Mouse (Mus musculus) lung, adult 2 months (tissue): Measurements from ENCODE around the gene Kcnj6. TPM values are rescaled to one million over a fixed set of nuclear protein-coding genes. Genes with fewer than 3 reads are reported as not detected.

Experiments
- DNase-seq: peaks from one replicate; pipeline ENCODE4 v3.0.0; 2022
- H3K4me1 ChIP-seq: fragments of 200-500 bp; 2 replicates; pipeline ENCODE4 v1.6.1; 2011; ENCODE audit warnings: low read length; ENCODE audit not compliant: control insufficient read depth, insufficient read depth
- H3K4me3 ChIP-seq: fragments of 200-500 bp; replicated peaks from 2 replicates; pipeline ENCODE3; 2011; ENCODE audit warnings: low read depth, mild to moderate bottlenecking, control low read depth, low read length; ENCODE audit errors: extremely low read depth
- CTCF ChIP-seq: fragments of 200-500 bp; IDR thresholded peaks from 2 replicates; pipeline ENCODE4 v1.5.1; 2011; ENCODE audit warnings: mild to moderate bottlenecking, low read length, control low read depth; ENCODE audit not compliant: insufficient read depth
- POLR2A ChIP-seq: fragments of 200-500 bp; IDR thresholded peaks from 2 replicates; pipeline ENCODE4 v1.6.1; 2011; ENCODE audit warnings: low read depth, mild to moderate bottlenecking, control low read depth, low read length, borderline replicate concordance; ENCODE audit errors: extremely low read depth
- WGBS: fragments of 180-500 bp; shearing (Covaris S2); methylation state at CpG from one replicate; pipeline ENCODE4 v1.1.7; 2018; 5-methylcytosine and 5-hydroxymethylcytosine counted together
- polyA plus RNA-seq: library from polyadenylated mRNA; depleted of rRNA; stranded (reverse); fragments of >200 nt; gene quantifications from 2 replicates; pipeline ENCODE4 v1.2.3, GENCODE M21; 2012

The Kcnj6 gene
- polyA plus RNA-seq, 1 experiment: not detected

DNA sequence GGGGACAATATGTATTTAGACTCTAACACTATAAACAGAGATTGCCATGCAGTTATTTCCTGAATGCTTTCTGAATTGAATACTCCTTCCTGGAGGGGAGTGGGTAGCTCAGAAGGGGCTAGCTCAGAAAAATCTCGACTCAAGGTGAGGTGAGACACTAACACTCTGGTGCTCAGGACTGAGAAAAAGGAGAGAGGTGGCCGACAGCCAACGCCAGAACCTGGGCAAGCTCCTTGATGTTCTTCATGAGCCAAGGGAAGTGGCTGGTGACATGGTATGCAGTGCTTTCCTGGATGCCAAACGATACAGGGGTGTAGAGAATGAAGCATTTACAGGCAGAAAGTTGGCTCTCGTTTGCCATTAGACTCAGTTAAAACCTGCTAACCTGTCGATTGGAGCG, 48.3 kb downstream of the Kcnj6 start:
- no peak for TF ChIP-seq POLR2A
- no peak for TF ChIP-seq CTCF
- Histone ChIP-seq H3K4me1 (no peaks in the 10 kb centered on the region), H3K4me3 (no peak overlapping the region)
- WGBS: 78% methylated on average over 7 of the region's 7 CpGs
- DNase-seq: no peak

DNA sequence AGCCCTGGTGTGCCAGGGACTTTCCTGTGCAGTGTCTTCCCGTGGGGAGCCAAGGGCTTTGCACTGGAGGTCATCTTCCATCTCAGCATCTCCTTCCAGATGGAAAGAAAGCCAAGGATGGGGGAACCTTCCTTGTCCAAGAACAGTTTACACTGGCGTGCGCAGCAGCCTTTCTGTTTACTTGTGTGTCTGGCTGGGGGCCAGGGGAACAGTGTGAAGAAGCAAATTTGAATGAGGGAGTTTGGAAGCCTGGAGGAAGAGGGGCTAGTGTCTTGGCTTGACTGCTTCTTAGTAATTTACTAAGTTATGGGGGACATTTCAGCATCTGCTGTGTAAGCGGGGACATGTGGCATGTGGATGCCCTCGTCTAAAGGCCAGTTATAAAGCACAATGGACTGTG, 50.7 kb downstream of the Kcnj6 start:
- 38% methylated on average over 5 of the region's 5 CpGs for WGBS
- DNase-seq: no peak
- H3K4me1 ChIP-seq: no peaks in the 10 kb centered on the region

DNA sequence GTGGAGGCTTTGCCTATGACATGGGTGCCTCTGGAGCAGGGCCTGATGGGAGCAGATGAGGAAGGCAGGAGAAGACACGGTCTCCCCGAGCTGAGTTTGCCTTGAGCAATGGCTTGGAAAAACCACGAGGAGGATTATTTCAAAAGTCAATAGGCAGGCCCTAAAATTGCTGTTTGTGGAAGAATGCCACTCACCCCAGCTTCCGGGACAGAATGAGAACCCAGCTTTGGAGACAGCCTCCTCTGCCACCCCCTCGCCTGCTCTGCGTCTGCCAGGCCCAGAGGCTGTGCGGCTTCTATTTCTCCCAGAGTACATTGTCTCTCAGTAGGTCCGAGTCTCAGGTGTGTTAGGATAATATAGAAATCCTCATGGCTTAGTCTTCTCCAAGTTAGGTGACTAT, 64.8 kb downstream of the Kcnj6 start:
- no peak for DNase-seq
- no peak for TF ChIP-seq CTCF
- no peak for TF ChIP-seq POLR2A
- WGBS: 75% methylated on average over 8 of the region's 8 CpGs

More for the DNA sequence above, 50.7 kb downstream of the Kcnj6 start:
- no peak for TF ChIP-seq CTCF
- TF ChIP-seq POLR2A: no peak
- no peak overlapping the region for H3K4me3 ChIP-seq

DNA sequence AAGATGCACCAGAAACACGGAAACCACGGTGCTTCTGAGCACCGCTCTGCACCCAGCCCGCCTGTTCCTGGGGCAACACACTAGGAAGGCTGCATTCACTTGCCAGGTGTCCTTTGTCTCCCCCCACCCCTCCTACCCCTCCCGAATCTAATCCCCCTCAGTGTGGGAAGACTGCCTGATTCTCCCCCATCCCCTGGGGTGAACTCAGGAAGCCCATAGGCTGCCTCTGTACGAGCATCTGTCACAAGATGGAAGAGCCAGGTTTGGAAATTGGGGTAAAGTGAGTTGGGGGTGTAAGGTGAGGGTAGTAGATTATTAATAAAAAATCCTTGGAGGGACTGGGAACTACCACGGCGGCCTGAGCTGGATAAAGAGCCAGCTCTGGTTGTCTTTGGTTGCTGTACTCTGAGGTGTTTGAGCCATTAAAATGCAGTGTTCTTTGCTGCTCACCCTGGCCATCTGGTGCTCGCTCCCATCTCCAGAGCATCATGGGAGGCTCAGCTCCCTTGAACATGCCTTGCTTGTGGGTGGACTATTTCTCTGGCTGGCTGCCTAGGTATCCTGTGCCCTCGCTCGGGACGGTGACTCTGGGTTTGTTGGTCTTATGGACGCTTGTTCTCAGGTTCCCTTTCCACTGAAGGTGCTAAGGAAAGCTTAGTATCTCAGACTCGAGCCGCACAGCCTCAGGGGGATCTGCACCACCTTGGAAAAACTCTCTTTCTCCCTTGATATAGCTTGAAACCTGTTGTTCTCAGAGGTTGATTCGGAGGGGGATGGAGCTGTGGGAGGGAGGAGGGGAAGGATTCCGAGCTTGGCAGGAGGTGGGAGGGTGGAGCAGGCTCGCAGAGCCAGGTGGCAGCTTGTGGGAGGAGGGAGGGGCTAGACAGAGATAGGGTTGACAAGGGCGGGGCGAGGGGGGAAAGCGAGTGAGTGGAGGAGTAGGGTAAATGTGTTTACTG, 65.9 kb downstream of the Kcnj6 start:
- TF ChIP-seq CTCF (no peak), POLR2A (no peak)
- Histone ChIP-seq H3K4me3 (no peak overlapping the region), H3K4me1 (no peaks in the 10 kb centered on the region)
- DNase-seq: no peak
- 11% methylated on average over 21 of the region's 21 CpGs for WGBS

More for the DNA sequence above, 64.8 kb downstream of the Kcnj6 start:
- H3K4me1 ChIP-seq: no peaks in the 10 kb centered on the region
- H3K4me3 ChIP-seq: no peak overlapping the region

GRCm38 (mm10) chr16:94925364-94925763, 72.1 kb downstream of the Kcnj6 start:
- no peaks in the 10 kb centered on the region for H3K4me1 ChIP-seq
- WGBS: 50% methylated on average over 6 of the region's 6 CpGs
- no peak overlapping the region for H3K4me3 ChIP-seq
- no peak for DNase-seq
- TF ChIP-seq CTCF (no peak), POLR2A (no peak)

- H3K4me3 ChIP-seq: no peak overlapping the region
- no peak for TF ChIP-seq POLR2A
- no peak for TF ChIP-seq CTCF
- no peaks in the 10 kb centered on the region for H3K4me1 ChIP-seq
- no peak for DNase-seq
- WGBS: 86% methylated on average over 5 of the region's 5 CpGs
These were observed 78.3 kb downstream of the Kcnj6 start for GRCm38 (mm10) chr16:94919177-94919576.

GRCm38 (mm10) chr16:94906026-94906425, 91.5 kb downstream of the Kcnj6 start:
- WGBS: 86% methylated on average over 4 of the region's 4 CpGs

DNA sequence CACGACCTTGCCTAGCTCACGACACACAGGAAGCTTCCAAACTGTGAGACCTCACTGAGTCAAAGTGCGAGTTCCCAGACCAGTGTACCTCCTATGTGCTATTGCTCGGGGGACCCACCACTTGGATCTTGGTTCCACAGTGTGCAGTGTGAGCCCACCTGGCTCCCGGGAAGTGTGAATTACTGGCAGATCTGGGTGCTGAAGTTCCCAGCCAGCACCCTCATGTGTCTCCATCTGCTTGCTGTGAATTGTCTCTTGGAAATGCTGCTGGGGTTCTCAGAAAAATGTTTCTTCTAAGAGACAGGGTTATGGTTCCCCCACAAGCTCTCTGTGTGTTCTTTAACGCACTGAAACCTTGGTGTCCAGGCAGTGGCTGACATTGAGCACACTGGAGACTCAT, 98.7 kb downstream of the Kcnj6 start:
- TF ChIP-seq POLR2A: no peak
- no peak for TF ChIP-seq CTCF
- 75% methylated on average over 6 of the region's 6 CpGs for WGBS
- Histone ChIP-seq H3K4me3 (no peak overlapping the region), H3K4me1 (no peaks in the 10 kb centered on the region)
- DNase-seq: no peak

More at GRCm38 (mm10) chr16:94906026-94906425, 91.5 kb downstream of the Kcnj6 start:
- no peak for TF ChIP-seq CTCF
- no peak for TF ChIP-seq POLR2A
- no peak for DNase-seq
- Histone ChIP-seq H3K4me1 (no peaks in the 10 kb centered on the region), H3K4me3 (no peak overlapping the region)

DNA sequence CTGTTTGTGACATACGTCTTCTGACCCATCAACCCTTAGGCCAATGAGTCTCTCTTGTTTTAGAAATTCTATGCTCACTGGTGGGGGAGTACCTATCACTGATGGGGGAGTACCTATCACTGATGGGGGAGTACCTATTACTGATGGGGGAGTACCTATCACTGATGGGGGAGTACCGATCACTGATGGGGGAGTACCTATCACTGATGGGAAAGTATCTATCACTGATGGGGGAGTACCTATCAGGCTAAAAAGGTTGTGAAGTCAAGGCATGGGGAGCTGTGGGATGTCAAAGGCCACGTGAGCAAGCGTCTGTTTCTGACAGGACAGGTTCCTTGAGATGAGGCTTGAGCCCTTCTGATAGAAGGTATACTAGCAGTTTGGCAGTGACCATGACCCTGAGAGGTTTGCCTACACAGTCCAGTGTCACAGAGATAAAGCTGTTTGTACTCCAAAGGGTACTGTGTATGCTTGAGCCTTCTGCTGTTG, 105.3 kb downstream of the Kcnj6 start:
- no peak for DNase-seq
- Histone ChIP-seq H3K4me3 (no peak overlapping the region), H3K4me1 (no peaks in the 10 kb centered on the region; the same call in 1 of the 2 replicates)
- WGBS: 86% methylated on average over 4 of the region's 4 CpGs
- TF ChIP-seq POLR2A (no peak), CTCF (no peak)

GRCm38 (mm10) chr16:94890581-94890980, 106.9 kb downstream of the Kcnj6 start:
- TF ChIP-seq CTCF (no peak), POLR2A (no peak)
- no peak overlapping the region for H3K4me3 ChIP-seq
- no peaks in the 10 kb centered on the region; the same call in 1 of the 2 replicates for H3K4me1 ChIP-seq
- no peak for DNase-seq
- WGBS: 33% methylated on average over 6 of the region's 6 CpGs
